Mouse (Mus musculus) monocyte, adult 5-6 weeks (primary cell): ENCODE data around the gene Hes5. TPM values are rescaled to one million over a fixed set of nuclear protein-coding genes. Genes with fewer than 3 reads are reported as not detected.

Experiments
- ATAC-seq: fragments of 153-309, 156-312 bp; replicated peaks from 2 replicates; pipeline ENCODE4 v1.8.0; 2017; ENCODE audit warnings: mild to moderate bottlenecking; ENCODE audit not compliant: low TSS enrichment, insufficient number of reproducible peaks, severe bottlenecking, poor library complexity, low FRiP score
- total RNA-seq: library from RNA; stranded (forward); fragments of 200-1000, 200-491, 200-594 nt; gene quantifications from 3 replicates; pipeline ENCODE4 v1.2.3, GENCODE M21; 2017

The Hes5 gene
- total RNA-seq, 1 experiment from 2014 or later = not detected

GRCm38 (mm10) chr4:154996572-154997154 lies 35.9 kb downstream of the Hes5 start:
- no peak for ATAC-seq

GRCm38 (mm10) chr4:154999379-154999778 lies 38.7 kb downstream of the Hes5 start:
- no peak for ATAC-seq

- no peak for ATAC-seq
These were observed 44.6 kb downstream of the Hes5 start for GRCm38 (mm10) chr4:155005278-155005677.

- ATAC-seq = no peak
These were observed 45.6 kb downstream of the Hes5 start for GRCm38 (mm10) chr4:155006296-155006695.

- ATAC-seq = no peak
These were observed 46.9 kb downstream of the Hes5 start for GRCm38 (mm10) chr4:155007641-155008040.

- no peak for ATAC-seq
These were observed 47.4 kb downstream of the Hes5 start for GRCm38 (mm10) chr4:155008075-155008474.

DNA sequence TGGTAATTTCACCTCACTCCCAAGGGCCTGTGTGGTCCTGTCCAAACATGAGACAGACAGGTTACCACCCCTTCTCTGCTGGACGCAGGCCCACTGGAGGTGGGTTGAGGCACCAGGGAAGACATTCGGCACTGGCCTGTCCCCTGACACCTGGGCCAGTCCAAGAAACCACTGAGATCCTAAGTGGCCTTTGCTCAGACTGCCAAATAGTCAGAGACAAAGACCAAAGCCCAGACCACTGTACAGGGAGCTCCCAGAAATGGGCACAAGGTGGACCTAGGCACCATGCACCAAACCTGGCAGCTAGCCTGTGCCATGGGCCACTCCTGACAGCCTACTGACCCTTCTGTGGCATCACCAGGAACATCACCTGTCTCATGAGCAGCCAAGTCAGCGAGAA lies 48.5 kb downstream of the Hes5 start:
- ATAC-seq = no peak

GRCm38 (mm10) chr4:155010870-155011269 lies 50.1 kb downstream of the Hes5 start:
- ATAC-seq = no peak

GRCm38 (mm10) chr4:155011312-155012025 lies 50.7 kb downstream of the Hes5 start:
- ATAC-seq = no peak

Other genes starting within 250 kb of the Hes5 start
- gene Ttc34, start 123.5 kb upstream of the Hes5 start, total RNA-seq = not detected in 3 replicates
- gene Mmel1, start 91.3 kb upstream of the Hes5 start, total RNA-seq = 0.29 to 0.39 TPM in 2 of 3 replicates, not detected in the other
- gene Fam213b, start 61.8 kb upstream of the Hes5 start, total RNA-seq = 3.1 to 3.5 TPM (median 3.3 TPM) in 3 replicates
- 20.8 to 45.5 TPM (median 29.3 TPM) in 3 replicates for gene Tnfrsf14, start 32.4 kb upstream of the Hes5 start, total RNA-seq
- gene Pank4, start 3.2 kb downstream of the Hes5 start, total RNA-seq = 26.6 to 36.7 TPM (median 30.2 TPM) in 3 replicates
- gene Plch2, start 95.9 kb downstream of the Hes5 start, total RNA-seq = not detected in 3 replicates
- gene Pex10, start 106.1 kb downstream of the Hes5 start, total RNA-seq = 1.6 to 6.2 TPM (median 3.1 TPM) in 3 replicates
- gene Rer1, start 125.5 kb downstream of the Hes5 start, total RNA-seq = 111 to 130 TPM (median 118 TPM) in 3 replicates
- 0.97 TPM in 1 of 3 replicates, not detected in the others for gene Morn1, start 125.7 kb downstream of the Hes5 start, total RNA-seq